Mouse (Mus musculus) kidney, embryonic 14.5 days (tissue): ENCODE measurements around the gene Slu7. TPM values are rescaled to one million over a fixed set of nuclear protein-coding genes. Genes with fewer than 3 reads are reported as not detected.

Source experiments
- ATAC-seq: fragments of 200-750 bp; cut with Nextera tagmentation; 2 replicates; pipeline ENCODE4 v1.8.0; 2017; ENCODE audit warnings: moderate number of reproducible peaks, mild to moderate bottlenecking, moderate TSS enrichment, moderate library complexity; ENCODE audit not compliant: low FRiP score, low TSS enrichment
- H3K27ac ChIP-seq: fragments of 300-500 bp; sonication (generic); 2 replicates; pipeline ENCODE4 v1.5.1; 2014; ENCODE audit warnings: low read depth, mild to moderate bottlenecking, low read length, moderate library complexity, mixed read lengths
- H3K27me3 ChIP-seq: fragments of 300-500 bp; sonication (generic); 2 replicates; pipeline ENCODE4 v1.6.1; 2014; ENCODE audit warnings: mild to moderate bottlenecking, low read length; ENCODE audit not compliant: control insufficient read depth, insufficient read depth
- H3K36me3 ChIP-seq: fragments of 300-500 bp; sonication (generic); 2 replicates; pipeline ENCODE4 v1.6.1; 2014; ENCODE audit warnings: low read length, mixed read lengths; ENCODE audit not compliant: control insufficient read depth, insufficient read depth
- H3K4me1 ChIP-seq: fragments of 300-500 bp; sonication (generic); 2 replicates; pipeline ENCODE4 v1.6.1; 2014; ENCODE audit warnings: low read length, mixed read lengths; ENCODE audit not compliant: control insufficient read depth, insufficient read depth
- H3K4me2 ChIP-seq: fragments of 300-500 bp; sonication (generic); replicated peaks from 2 replicates; pipeline ENCODE4 v1.6.1; 2014; ENCODE audit warnings: low read depth, mild to moderate bottlenecking, low read length
- H3K4me3 ChIP-seq: fragments of 300-500 bp; sonication (generic); 2 replicates; pipeline ENCODE4 v1.5.1; 2014; ENCODE audit warnings: mild to moderate bottlenecking, low read length
- H3K9ac ChIP-seq: fragments of 300-500 bp; sonication (generic); 2 replicates; pipeline ENCODE4 v1.6.1; 2014; ENCODE audit warnings: low read depth, mild to moderate bottlenecking, low read length, moderate library complexity
- H3K9me3 ChIP-seq: fragments of 300-500 bp; sonication (generic); 2 replicates; pipeline ENCODE4 v1.6.1; 2016; ENCODE audit warnings: low read length; ENCODE audit not compliant: control insufficient read depth
- WGBS: fragments of 180-500 bp; shearing (Covaris S2); extraction: QIAGEN DNeasy Blood & Tissue Kit; methylation state at CpG from one replicate; pipeline ENCODE4 v1.1.7; 2014; 5-methylcytosine and 5-hydroxymethylcytosine counted together
- polyA plus RNA-seq: library from polyadenylated mRNA; unstranded; fragments of >200 nt; fragmentation: Nextera tagmentation; extraction: Ambion mirVana; gene quantifications from 2 replicates; pipeline ENCODE4 v1.2.1, GENCODE M21; 2014

Gene Slu7
- polyA plus RNA-seq, 1 experiment from 2014 or later: 58.2 TPM

- H3K4me1 ChIP-seq: no peaks in the 10 kb centered on the region
- H3K36me3 ChIP-seq: no peaks in the 10 kb centered on the region
- WGBS: 30% methylated on average over 7 of the region's 7 CpGs
- no peaks in the 10 kb centered on the region for H3K27me3 ChIP-seq
- no peak overlapping the region for H3K9ac ChIP-seq
- H3K27ac ChIP-seq: no peak overlapping the region
- H3K4me3 ChIP-seq: no peak overlapping the region
- no peak overlapping the region for H3K4me2 ChIP-seq
- peak; percentile 56 for ATAC-seq
- H3K9me3 ChIP-seq: no peaks in the 10 kb centered on the region
Observed at GRCm38 (mm10) chr11:43492663-43493062, 59.1 kb downstream of the Slu7 start.

DNA sequence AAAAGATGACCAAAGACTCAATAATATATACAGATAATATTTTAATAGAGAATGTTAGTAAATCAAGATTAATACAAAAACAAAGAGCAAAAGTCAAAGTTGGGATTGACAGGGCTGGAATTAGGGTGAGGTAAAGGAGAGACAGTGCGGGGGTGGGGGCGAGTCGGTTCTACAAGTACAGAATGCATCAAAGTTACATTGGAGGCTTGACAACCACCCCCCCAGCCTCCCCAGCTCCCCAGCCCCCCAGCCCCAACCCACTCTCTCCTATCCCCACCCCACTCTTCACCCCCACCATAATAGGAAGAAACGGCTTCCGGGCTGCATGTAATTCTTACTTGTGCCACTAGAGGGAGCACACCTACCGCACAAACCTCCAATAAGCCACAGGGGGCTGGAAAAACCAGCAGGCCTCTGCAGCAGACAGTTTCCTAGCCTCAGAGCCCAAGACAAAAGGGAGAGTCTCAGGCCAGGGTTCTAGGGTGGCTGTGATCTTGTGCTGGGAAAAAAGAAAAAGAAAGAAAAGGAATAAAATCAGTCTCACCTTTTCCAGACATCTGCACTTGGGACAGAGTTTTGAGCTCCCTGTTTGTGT is 60.4 kb downstream of the Slu7 start:
- Histone ChIP-seq H3K9ac (no peak overlapping the region), H3K27ac (no peak overlapping the region), H3K9me3 (0 out of 2 replicates have a peak, but pooled peaks cover 3% of the 10 kb centered on the region), H3K27me3 (no peaks in the 10 kb centered on the region), H3K4me2 (no peak overlapping the region), H3K4me1 (no peaks in the 10 kb centered on the region), H3K4me3 (no peak overlapping the region), H3K36me3 (no peaks in the 10 kb centered on the region)
- peak; percentile 69 for ATAC-seq
- 19% methylated on average over 6 of the region's 6 CpGs for WGBS

- no peak for ATAC-seq
- Histone ChIP-seq H3K9ac (no peak overlapping the region), H3K4me1 (no peaks in the 10 kb centered on the region), H3K4me2 (no peak overlapping the region), H3K9me3 (0 out of 2 replicates have a peak, but pooled peaks cover 3% of the 10 kb centered on the region), H3K27ac (no peak overlapping the region), H3K36me3 (no peaks in the 10 kb centered on the region), H3K27me3 (no peaks in the 10 kb centered on the region), H3K4me3 (no peak overlapping the region)
- 56% methylated on average over 8 of the region's 8 CpGs for WGBS
Observed at GRCm38 (mm10) chr11:43495037-43495436, 61.5 kb downstream of the Slu7 start.

- 0 out of 2 replicates have a peak, but pooled peaks cover 3% of the 10 kb centered on the region for H3K9me3 ChIP-seq
- H3K4me1 ChIP-seq: no peaks in the 10 kb centered on the region
- WGBS: 57% methylated on average over 3 of the region's 3 CpGs
- H3K9ac ChIP-seq: no peak overlapping the region
- no peak overlapping the region for H3K4me3 ChIP-seq
- H3K27ac ChIP-seq: no peak overlapping the region
- H3K27me3 ChIP-seq: no peaks in the 10 kb centered on the region
- no peak for ATAC-seq
- H3K36me3 ChIP-seq: no peaks in the 10 kb centered on the region
- H3K4me2 ChIP-seq: no peak overlapping the region
Observed at GRCm38 (mm10) chr11:43495532-43495931, 62.0 kb downstream of the Slu7 start.

Other genes with a start within 250 kb of the Slu7 start
- 105 and 129 TPM in 2 replicates for gene Pttg1, start 7.5 kb upstream of the Slu7 start, polyA plus RNA-seq
- 13.4 and 17.9 TPM in 2 replicates for gene C1qtnf2, start 40.5 kb downstream of the Slu7 start, polyA plus RNA-seq
- gene Ccnjl, start 95.0 kb downstream of the Slu7 start, polyA plus RNA-seq: 25.8 and 31.1 TPM in 2 replicates
- gene 4933415A04Rik, start 153.3 kb downstream of the Slu7 start, polyA plus RNA-seq: 9.0 and 9.9 TPM in 2 replicates
- gene Fabp6, start 167.8 kb downstream of the Slu7 start, polyA plus RNA-seq: not detected in 2 replicates
- gene Pwwp2a, start 248.3 kb downstream of the Slu7 start, polyA plus RNA-seq: 44.9 and 50.1 TPM in 2 replicates